Mouse (Mus musculus): Measurements from ENCODE around the gene Pitpnm1.

DNA sequence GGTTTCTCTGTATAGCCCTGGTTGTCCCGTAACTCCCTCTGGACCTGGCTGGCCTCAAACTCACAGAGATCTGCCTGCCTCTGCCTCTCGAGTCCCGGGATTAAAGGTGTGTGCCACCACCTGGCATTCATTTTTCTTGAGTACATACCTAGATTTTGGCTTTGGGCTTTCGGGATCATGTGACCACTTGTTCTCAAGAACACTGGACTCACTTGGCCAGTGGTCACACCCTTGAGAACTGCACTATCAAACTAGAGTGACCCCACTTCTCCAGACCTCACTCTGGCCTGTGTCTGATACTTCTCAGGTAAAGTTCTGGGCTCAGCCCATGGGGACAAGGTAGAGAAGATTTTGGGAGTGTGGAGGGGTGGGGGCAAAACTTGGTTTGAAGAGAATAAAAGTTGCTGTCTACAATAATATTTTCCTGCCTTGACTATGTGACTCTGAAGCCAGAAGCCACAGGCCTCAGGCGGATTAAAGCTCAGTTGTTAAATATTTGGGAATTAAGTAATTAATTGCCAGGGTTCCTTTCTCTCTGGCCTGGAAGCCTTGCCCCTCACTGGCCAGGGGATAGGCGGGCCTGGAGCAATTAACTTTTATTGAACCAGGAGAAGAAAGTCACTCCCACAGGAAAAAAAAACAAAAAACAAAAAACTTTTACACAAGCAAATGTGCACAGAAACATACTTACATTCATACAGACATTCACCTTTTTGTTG, 26.9 kb upstream of the Pitpnm1 start:
- no peak for TF ChIP-seq CTCF (IDR thresholded peaks at IDR 0.05 in 2 of 3, conservative IDR thresholded peaks at IDR 0.05 in 1 of 3; ENCODE audit: control insufficient read depth in 1 of 3, insufficient read depth in 1 of 3, low read depth in 2 of 3, low read length in 3 of 3, poor library complexity in 1 of 3, severe bottlenecking in 1 of 3)
- no peak for TF ChIP-seq USF2 (IDR thresholded peaks at IDR 0.05; ENCODE audit: borderline replicate concordance in 1 of 2, insufficient read depth in 1 of 2, low read depth in 1 of 2, low read length in 2 of 2)
- TF ChIP-seq EP300 (IDR thresholded peaks at IDR 0.05; ENCODE audit: low read depth in 1 of 2, low read length in 2 of 2) = no peak
- no peak for TF ChIP-seq NRF1 (IDR thresholded peaks at IDR 0.05; ENCODE audit: insufficient read depth, low read depth, low read length, poor library complexity, severe bottlenecking)
- no peak for TF ChIP-seq GATA1 (IDR thresholded peaks at IDR 0.05; ENCODE audit: low read depth, low read length)
- TF ChIP-seq POLR2A (IDR thresholded peaks at IDR 0.05; ENCODE audit: control insufficient read depth in 1 of 2, insufficient read depth in 1 of 2, low read depth in 1 of 2, low read length in 2 of 2, poor library complexity in 1 of 2) = no peak
- no peak for TF ChIP-seq KAT2A (conservative IDR thresholded peaks at IDR 0.05; ENCODE audit: low read depth, low read length)
- no peak for TF ChIP-seq ZMIZ1 (IDR thresholded peaks at IDR 0.05; ENCODE audit: low read depth, low read length)
- no peak for TF ChIP-seq MAZ (IDR thresholded peaks at IDR 0.05; ENCODE audit: low read depth, low read length)
- no peak for TF ChIP-seq NELFE (IDR thresholded peaks at IDR 0.05; ENCODE audit: low read depth, low read length)
